Mouse (Mus musculus) spleen, adult 2 months (tissue): ENCODE data around the gene Dnaic1.

Source experiments
- CTCF ChIP-seq: fragments of 200-500 bp; IDR thresholded peaks from 2 replicates; pipeline ENCODE4 v1.5.1; 2011; ENCODE audit warnings: mild to moderate bottlenecking, inconsistent platforms; ENCODE audit not compliant: insufficient read depth, insufficient read length, insufficient replicate concordance; ENCODE audit errors: extremely low read depth
- POLR2A ChIP-seq: fragments of 200-500 bp; IDR thresholded peaks from 2 replicates; pipeline ENCODE4 v1.6.1; 2011; ENCODE audit warnings: low read depth, low read length, inconsistent platforms

DNA sequence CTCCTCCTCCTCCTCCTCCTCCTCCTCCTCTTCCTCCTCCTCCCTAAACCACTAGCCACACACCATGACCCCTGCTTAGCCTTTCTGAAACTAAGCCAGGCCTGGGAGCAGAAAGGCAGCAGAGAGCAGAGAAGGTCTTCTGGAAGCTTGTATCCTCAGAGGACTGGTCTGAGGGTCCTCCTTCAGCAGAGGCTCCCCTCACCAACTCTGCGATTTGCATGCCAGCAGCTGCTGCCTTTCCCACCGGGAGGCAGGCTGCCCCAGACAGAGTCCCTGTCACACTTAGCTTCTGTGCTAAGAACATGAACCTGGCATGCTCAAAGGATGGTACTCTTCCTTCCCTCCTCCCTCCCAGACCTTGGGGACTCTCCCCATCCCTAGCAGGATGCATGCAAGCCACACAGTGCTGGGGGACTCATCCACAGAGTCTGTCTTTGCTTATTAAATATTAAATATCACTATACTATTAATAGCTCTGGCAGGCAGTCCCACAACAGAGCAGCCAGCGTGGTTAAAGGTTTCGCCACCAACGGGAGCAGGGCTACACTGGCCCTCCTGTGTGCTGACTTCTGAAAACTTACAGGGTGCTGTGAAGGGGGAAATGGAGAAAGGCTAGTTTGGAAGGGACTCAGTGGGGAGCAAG, 13.1 kb upstream of the Dnaic1 start:
- TF ChIP-seq POLR2A: no peak
- no peak for TF ChIP-seq CTCF
